Mouse (Mus musculus) CH12.LX (cell line): ENCODE measurements around the gene Renbp. TPM values are rescaled to one million over a fixed set of nuclear protein-coding genes. Genes with fewer than 3 reads are reported as not detected.

ENCODE experiments used
- DNase-seq: peaks from one replicate; pipeline ENCODE4 v3.0.0-alpha.2; 2013; ENCODE audit errors: extremely low read depth
- H3K27ac ChIP-seq: 2 replicates; pipeline ENCODE4 v1.5.1; 2012; ENCODE audit warnings: low read depth, mild to moderate bottlenecking, control low read depth, moderate library complexity; ENCODE audit not compliant: insufficient read depth
- H3K27me3 ChIP-seq: replicated peaks from 2 replicates; pipeline ENCODE3; 2012; ENCODE audit warnings: inconsistent platforms
- H3K36me3 ChIP-seq, 2 experiments: replicated peaks in 1 of 2; 2 replicates each; pipeline versions ENCODE3 to v1.6.1; 2012; ENCODE audit warnings: inconsistent platforms in 1 of 2, low read length in 1 of 2, mild to moderate bottlenecking in 1 of 2, mixed read lengths in 1 of 2, moderate library complexity in 1 of 2; ENCODE audit not compliant: control insufficient read depth in 1 of 2, insufficient read depth in 1 of 2
- H3K4me1 ChIP-seq, 2 experiments: 2 replicates each; pipeline ENCODE4 v1.6.1; 2012; ENCODE audit warnings: inconsistent platforms in 1 of 2, moderate library complexity in 1 of 2; ENCODE audit not compliant: insufficient read depth in 2 of 2, control insufficient read depth in 1 of 2
- H3K4me2 ChIP-seq: 2 replicates; pipeline ENCODE4 v1.6.1; 2012; ENCODE audit warnings: low read depth, mild to moderate bottlenecking, control low read depth; ENCODE audit not compliant: poor library complexity, insufficient read depth, severe bottlenecking
- H3K4me3 ChIP-seq, 3 experiments: fragments of 150-350 bp in 1 of 3; sonication (generic) in 1 of 3; replicated peaks in 1 of 3; 2 replicates each; pipeline versions ENCODE3 to v1.5.1; 2011 to 2012; ENCODE audit warnings: low read depth in 2 of 3, low read length in 2 of 3, mild to moderate bottlenecking in 2 of 3, moderate library complexity in 2 of 3, control low read depth in 1 of 3, improper control_type of control experiment in 1 of 3, inconsistent platforms in 1 of 3, mixed read lengths in 1 of 3; ENCODE audit not compliant: poor library complexity in 1 of 3
- H3K79me2 ChIP-seq: replicated peaks from 2 replicates; pipeline ENCODE4 v1.6.1; 2012; ENCODE audit warnings: mild to moderate bottlenecking, moderate library complexity; ENCODE audit not compliant: control insufficient read depth, poor library complexity, insufficient read depth, severe bottlenecking; ENCODE audit errors: extremely low read depth
- H3K9ac ChIP-seq: 2 replicates; pipeline ENCODE4 v1.6.1; 2012; ENCODE audit warnings: low read depth, mild to moderate bottlenecking, control low read depth, moderate library complexity; ENCODE audit not compliant: insufficient read depth
- H3K9me3 ChIP-seq: replicated peaks from 2 replicates; pipeline ENCODE3; 2012; ENCODE audit warnings: low read length, inconsistent platforms, mixed read lengths
- BHLHE40 ChIP-seq: IDR thresholded peaks from 2 replicates; pipeline ENCODE4 v1.6.1; 2011; ENCODE audit warnings: mild to moderate bottlenecking, low read depth, low read length, improper control_type of control experiment
- CHD1 ChIP-seq: IDR thresholded peaks from 2 replicates; pipeline ENCODE4 v1.6.1; 2012; ENCODE audit warnings: low read depth, low read length, improper control_type of control experiment, inconsistent platforms
- CTCF ChIP-seq, 2 experiments: IDR thresholded peaks in 1 of 2; conservative IDR thresholded peaks in 1 of 2; 2 replicates each; pipeline ENCODE4 v1.5.1; 2011 to 2012; ENCODE audit warnings: low read depth in 2 of 2, low read length in 2 of 2, improper control_type of control experiment in 1 of 2, inconsistent platforms in 1 of 2, mild to moderate bottlenecking in 1 of 2, moderate library complexity in 1 of 2
- JUN ChIP-seq: IDR thresholded peaks from 2 replicates; pipeline ENCODE4 v1.6.1; 2011; ENCODE audit warnings: low read depth, mild to moderate bottlenecking, low read length, improper control_type of control experiment, moderate library complexity; ENCODE audit not compliant: insufficient read depth
- MAFK ChIP-seq: IDR thresholded peaks from 2 replicates; pipeline ENCODE4 v1.6.1; 2011; ENCODE audit warnings: low read length, improper control_type of control experiment; ENCODE audit not compliant: insufficient replicate concordance
- MAZ ChIP-seq: IDR thresholded peaks from 2 replicates; pipeline ENCODE4 v1.6.1; 2012; ENCODE audit warnings: low read depth, mild to moderate bottlenecking, inconsistent platforms, low read length, improper control_type of control experiment, moderate library complexity
- RAD21 ChIP-seq: IDR thresholded peaks from 2 replicates; pipeline ENCODE4 v1.6.1; 2011; ENCODE audit warnings: low read depth, mild to moderate bottlenecking, low read length, improper control_type of control experiment, moderate library complexity
- RCOR1 ChIP-seq: conservative IDR thresholded peaks from 2 replicates; pipeline ENCODE4 v1.6.1; 2012; ENCODE audit warnings: low read depth, mild to moderate bottlenecking, inconsistent platforms, low read length, improper control_type of control experiment
- SMC3 ChIP-seq: IDR thresholded peaks from 2 replicates; pipeline ENCODE4 v1.6.1; 2011; ENCODE audit warnings: low read depth, low read length, improper control_type of control experiment
- TBP ChIP-seq: conservative IDR thresholded peaks from 2 replicates; pipeline ENCODE4 v1.6.1; 2011; ENCODE audit warnings: low read depth, low read length, improper control_type of control experiment
- UBTF ChIP-seq: IDR thresholded peaks from 2 replicates; pipeline ENCODE4 v1.6.1; 2012; ENCODE audit warnings: low read depth, mild to moderate bottlenecking, inconsistent platforms, low read length, improper control_type of control experiment, moderate library complexity
- USF2 ChIP-seq: conservative IDR thresholded peaks from 2 replicates; pipeline ENCODE4 v1.6.1; 2011; ENCODE audit warnings: low read depth, low read length, improper control_type of control experiment
- ZNF384 ChIP-seq: IDR thresholded peaks from 2 replicates; pipeline ENCODE4 v1.6.1; 2012; ENCODE audit warnings: low read depth, low read length, improper control_type of control experiment, inconsistent platforms
- dilution Hi-C: fragments of 300-500 bp; cut with MboI; formaldehyde crosslinking; loops from 2 replicates; pipeline ENCODE4 v1.14.3; 2020; ENCODE audit warnings: low sequenced_read_pairs; ENCODE audit not compliant: extremely low pct_unique_long_range_greater_than_20kb, extremely low pct_ligation_motif_present
- in situ Hi-C: fragments of 300-500 bp; cut with MboI; formaldehyde crosslinking; loops from 3 replicates; pipeline ENCODE4 v1.14.3; 2019; ENCODE audit warnings: low sequenced_read_pairs, low pct_ligation_motif_present, low pct_unique_long_range_greater_than_20kb, mixed read lengths
- polyA plus RNA-seq: library from polyadenylated mRNA; unstranded; fragments of >175 nt; gene quantifications from 2 replicates; pipeline ENCODE4 v1.2.1, GENCODE M21; 2012; ENCODE audit warnings: low read depth; ENCODE audit not compliant: insufficient read length
- total RNA-seq, 2 experiments: library from RNA; depleted of rRNA; stranded (reverse); fragments of 300-350 nt in 1 of 2; fragments of >200 nt in 1 of 2; gene quantifications; 2 replicates each; pipeline ENCODE4 v1.2.3; 2012 to 2014

Gene Renbp
- total and polyA plus RNA-seq, 3 experiments, result 24.7 to 66.3 (median 43.4) TPM

GRCm38 (mm10) chrX:73948647-73949046, 18.0 kb upstream of the Renbp start:
- Histone ChIP-seq H3K27ac (peak overlapping the region; percentile 52), H3K36me3 (peaks cover 95 to 99% of the 10 kb centered on the region in 2 experiments), H3K27me3 (no peaks in the 10 kb centered on the region), H3K9ac (no peak overlapping the region), H3K9me3 (no peaks in the 10 kb centered on the region), H3K79me2 (no peaks in the 10 kb centered on the region), H3K4me3 (no peak overlapping the region), H3K4me1 (peaks cover 12 to 19% of the 10 kb centered on the region in 2 experiments), H3K4me2 (no peak overlapping the region)
- dilution Hi-C loops, result no loop called here
- peak; percentile 61 for DNase-seq
- in situ Hi-C loops, result no loop called here
- TF ChIP-seq CTCF (conservative IDR thresholded peaks at IDR 0.05 in 1 of 2, IDR thresholded peaks at IDR 0.05 in 1 of 2; ENCODE audit: low read depth in 2 of 2, low read length in 2 of 2) (peak; percentile 21 to 63; a peak in 2 of 4 replicates), MAFK (no peak), RAD21 (peak; percentile 50), SMC3 (peak; percentile 41), ZNF384 (no peak), TBP (no peak)

DNA sequence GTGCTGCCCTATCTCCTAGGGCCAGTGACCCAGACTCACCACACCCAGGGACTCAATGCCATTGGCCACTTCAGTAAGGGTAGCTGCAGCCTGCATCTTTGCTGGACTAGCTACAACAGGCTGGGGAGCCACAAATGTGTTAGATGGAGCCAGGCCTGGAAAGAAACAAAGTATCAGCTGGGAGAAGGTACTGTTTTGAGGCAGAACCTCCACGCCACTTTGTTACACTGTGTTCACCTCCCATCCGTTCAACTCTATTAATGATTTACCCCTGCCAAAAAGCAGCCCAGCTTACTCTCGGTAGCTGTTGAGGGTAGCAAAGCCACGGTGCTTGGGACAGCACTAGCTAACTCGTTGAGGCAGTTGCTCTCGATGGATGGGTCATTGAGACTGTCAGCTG, 16.2 kb upstream of the Renbp start:
- no peak for TF ChIP-seq SMC3
- no peak for TF ChIP-seq BHLHE40
- no peak for TF ChIP-seq MAZ
- TF ChIP-seq, all 38 proteins: peak for 0
- Histone ChIP-seq H3K9ac (no peak overlapping the region), H3K27ac (no peak overlapping the region), H3K27me3 (no peaks in the 10 kb centered on the region), H3K79me2 (no peaks in the 10 kb centered on the region), H3K36me3 (peaks cover 91 to 99% of the 10 kb centered on the region in 2 experiments), H3K9me3 (no peaks in the 10 kb centered on the region), H3K4me3 (no peak overlapping the region), H3K4me2 (no peak overlapping the region), H3K4me1 (peaks cover 12 to 19% of the 10 kb centered on the region in 2 experiments)
- no peak for DNase-seq
- dilution Hi-C loops, result no loop called here
- in situ Hi-C loops, result no loop called here

DNA sequence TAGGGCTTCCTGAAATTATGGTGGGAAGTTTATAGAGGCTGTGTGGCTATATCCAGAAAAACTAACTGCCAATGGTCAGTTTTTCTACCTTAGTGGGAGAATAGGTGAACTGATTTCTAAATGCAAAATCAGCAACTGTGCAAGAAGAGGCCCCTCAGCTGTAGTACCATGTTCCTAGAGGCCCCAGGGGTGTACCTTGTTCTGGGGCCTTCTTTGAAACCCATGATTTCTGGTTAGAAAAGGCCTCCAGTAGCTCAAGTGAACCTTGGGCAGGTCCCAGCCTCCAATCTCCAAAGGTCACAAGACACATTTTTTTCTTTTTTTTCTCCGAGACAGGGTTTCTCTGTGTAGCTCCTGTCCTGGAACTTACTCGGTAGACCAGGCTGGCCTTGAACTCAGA, 11.6 kb upstream of the Renbp start:
- Histone ChIP-seq H3K9me3 (no peaks in the 10 kb centered on the region), H3K27me3 (no peaks in the 10 kb centered on the region), H3K36me3 (peaks cover 55 to 64% of the 10 kb centered on the region in 2 experiments), H3K79me2 (no peaks in the 10 kb centered on the region), H3K4me3 (no peak overlapping the region), H3K4me2 (no peak overlapping the region), H3K27ac (no peak overlapping the region), H3K9ac (no peak overlapping the region), H3K4me1 (no peaks in the 10 kb centered on the region)
- TF ChIP-seq UBTF (no peak), CHD1 (no peak), JUN (no peak), RCOR1 (no peak), USF2 (no peak)
- in situ Hi-C loops (no loop called here), dilution Hi-C loops (no loop called here)
- no peak for DNase-seq
